24 mouse cellular contexts compared by ENCODE assay signal in the genomic region with DNA sequence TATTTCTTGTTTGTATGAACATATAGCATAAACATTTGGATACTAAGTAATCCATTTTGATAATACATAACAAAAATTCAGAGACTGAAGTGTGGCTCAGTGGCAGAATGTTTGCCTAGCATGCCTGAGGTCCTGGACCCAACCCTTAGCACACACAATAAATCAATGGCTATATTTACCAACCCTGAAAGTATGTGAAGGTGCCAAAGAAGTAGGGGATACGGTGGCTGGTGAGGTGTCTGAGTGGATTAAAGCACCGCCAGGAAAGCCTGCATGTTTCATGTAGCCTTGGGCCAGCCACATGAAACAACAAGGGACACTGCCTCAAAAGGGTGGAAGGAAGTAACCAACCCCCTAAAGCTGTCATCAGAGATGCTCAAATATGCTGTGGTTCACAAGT.
DNase-seq lines count a peak whose midpoint lies in the region; ATAC-seq and TF ChIP-seq lines count a peak whose summit lies in the region.
"Had no signal": no experiment of that assay in that cellular context is flagged by ENCODE, and none has a peak within 500 bp of the region (broad histone marks: within the 10 kb centered on the region; RNA-seq: fewer than 3 reads in every experiment).

No protein-coding gene starts in this region.

- H3K9ac ChIP-seq in intestine, embryonic 14.5 days (ENCODE audit: low read length), result no peak overlapping the region
- no peak overlapping the region for H3K9ac ChIP-seq in intestine, postnatal 0 days (ENCODE audit: low read depth, low read length)
- no peak overlapping the region for H3K9ac ChIP-seq in lung, embryonic 16.5 days (ENCODE audit: low read length)
- H3K9ac ChIP-seq in stomach, embryonic 16.5 days (ENCODE audit: low read length), result no peak overlapping the region
- H3K9ac ChIP-seq: forebrain, embryonic 13.5 days; forebrain, postnatal 0 days; hindbrain, embryonic 13.5 days had no signal

- H3K27ac ChIP-seq in intestine, embryonic 14.5 days (ENCODE audit: low read depth), result no peak overlapping the region
- no peak overlapping the region for H3K27ac ChIP-seq in intestine, postnatal 0 days (ENCODE audit: low read depth, low read length)
- no peak overlapping the region for H3K27ac ChIP-seq in lung, embryonic 16.5 days (ENCODE audit: low read length)
- no peak overlapping the region; the same call in 1 of the 2 replicates for H3K27ac ChIP-seq in stomach, embryonic 16.5 days (ENCODE audit: low read length)
- H3K27ac ChIP-seq: forebrain, embryonic 10.5 days; forebrain, embryonic 13.5 days; gastrocnemius, adult 2 months; hindbrain, embryonic 13.5 days had no signal

- no peak for TF ChIP-seq CTCF in intestine, postnatal 0 days (IDR thresholded peaks at IDR 0.05; ENCODE audit: low read depth)

- H3K36me3 ChIP-seq in intestine, embryonic 14.5 days (ENCODE audit: control insufficient read depth, insufficient read depth, low read length), result no peaks in the 10 kb centered on the region
- H3K36me3 ChIP-seq in intestine, postnatal 0 days (ENCODE audit: control insufficient read depth, insufficient read depth), result no peaks in the 10 kb centered on the region
- H3K36me3 ChIP-seq in lung, embryonic 16.5 days (ENCODE audit: control insufficient read depth, insufficient read depth, low read length), result no peaks in the 10 kb centered on the region
- no peaks in the 10 kb centered on the region for H3K36me3 ChIP-seq in stomach, embryonic 16.5 days (ENCODE audit: control insufficient read depth, insufficient read depth, low read length)
- H3K36me3 ChIP-seq: forebrain, embryonic 10.5 days; G1E; hindbrain, embryonic 13.5 days had no signal

- no peaks in the 10 kb centered on the region for H3K27me3 ChIP-seq in intestine, embryonic 14.5 days (replicated peaks; ENCODE audit: control insufficient read depth, insufficient read depth, low read length)
- H3K27me3 ChIP-seq in intestine, postnatal 0 days (replicated peaks; ENCODE audit: control insufficient read depth, insufficient read depth, low read length), result no peaks in the 10 kb centered on the region
- H3K27me3 ChIP-seq in lung, embryonic 16.5 days (ENCODE audit: control insufficient read depth, insufficient read depth, low read depth, low read length), result no peaks in the 10 kb centered on the region
- H3K27me3 ChIP-seq in stomach, embryonic 16.5 days (ENCODE audit: control insufficient read depth, insufficient read depth, low read length), result no peaks in the 10 kb centered on the region
- H3K27me3 ChIP-seq: CH12.LX; forebrain, embryonic 13.5 days; hindbrain, embryonic 13.5 days; Patski had no signal

- no peaks in the 10 kb centered on the region for H3K4me1 ChIP-seq in intestine, embryonic 14.5 days (replicated peaks; ENCODE audit: control insufficient read depth, insufficient read depth, low read length)
- H3K4me1 ChIP-seq in intestine, postnatal 0 days (replicated peaks; ENCODE audit: control insufficient read depth, insufficient read depth, low read length), result no peaks in the 10 kb centered on the region
- H3K4me1 ChIP-seq in lung, embryonic 16.5 days (replicated peaks; ENCODE audit: control insufficient read depth, insufficient read depth, low read length), result 0 out of 2 replicates have a peak, but pooled peaks cover 2% of the 10 kb centered on the region
- H3K4me1 ChIP-seq in stomach, embryonic 16.5 days (ENCODE audit: control insufficient read depth, insufficient read depth, low read length), result no peaks in the 10 kb centered on the region; the same call in 1 of the 2 replicates
- H3K4me1 ChIP-seq: forebrain, embryonic 10.5 days; forebrain, embryonic 13.5 days had no signal

- H3K9me3 ChIP-seq in intestine, embryonic 14.5 days (ENCODE audit: control insufficient read depth, low read length), result no peaks in the 10 kb centered on the region
- H3K9me3 ChIP-seq in intestine, postnatal 0 days (ENCODE audit: control insufficient read depth), result no peaks in the 10 kb centered on the region
- no peaks in the 10 kb centered on the region for H3K9me3 ChIP-seq in lung, embryonic 16.5 days (ENCODE audit: control insufficient read depth, low read length)
- no peaks in the 10 kb centered on the region for H3K9me3 ChIP-seq in stomach, embryonic 16.5 days (replicated peaks; ENCODE audit: control insufficient read depth, low read length)
- H3K9me3 ChIP-seq: forebrain, embryonic 10.5 days; forebrain, embryonic 13.5 days; G1E; hindbrain, embryonic 13.5 days had no signal

- no peak overlapping the region for H3K4me2 ChIP-seq in intestine, embryonic 14.5 days (ENCODE audit: low read length)
- no peak overlapping the region for H3K4me2 ChIP-seq in intestine, postnatal 0 days (replicated peaks; ENCODE audit: low read depth)
- H3K4me2 ChIP-seq in lung, embryonic 16.5 days (ENCODE audit: low read depth, low read length), result no peak overlapping the region
- no peak overlapping the region for H3K4me2 ChIP-seq in stomach, embryonic 16.5 days (ENCODE audit: low read depth, low read length)
- H3K4me2 ChIP-seq: forebrain, embryonic 13.5 days; heart, embryonic 11.5 days; hindbrain, embryonic 13.5 days had no signal

- ATAC-seq in intestine, embryonic 14.5 days (replicated peaks; ENCODE audit: low FRiP score, low TSS enrichment, low read depth), result peak; percentile 64
- ATAC-seq in intestine, postnatal 0 days, result no peak
- 0 out of 2 replicates have a peak, but pooled peaks have one; percentile 54 for ATAC-seq in lung, embryonic 16.5 days (ENCODE audit: low read depth)
- peak; percentile 91 for ATAC-seq in stomach, embryonic 16.5 days (ENCODE audit: insufficient read depth, low FRiP score)
- ATAC-seq: forebrain, embryonic 13.5 days; forebrain, postnatal 0 days; Patski had no signal

- no peak overlapping the region for H3K4me3 ChIP-seq in intestine, embryonic 14.5 days (ENCODE audit: low read depth, low read length)
- H3K4me3 ChIP-seq in intestine, postnatal 0 days (ENCODE audit: low read depth, low read length), result no peak overlapping the region
- no peak overlapping the region for H3K4me3 ChIP-seq in lung, embryonic 16.5 days (ENCODE audit: low read length)
- H3K4me3 ChIP-seq in stomach, embryonic 16.5 days (replicated peaks; ENCODE audit: low read length), result no peak overlapping the region
- H3K4me3 ChIP-seq: forebrain, embryonic 10.5 days; forebrain, embryonic 13.5 days; gastrocnemius, adult 2 months; hindbrain, embryonic 13.5 days had no signal

- DNase-seq in intestine, embryonic 14.5 days (ENCODE audit: low spot score), result peak; percentile 52
- DNase-seq in lung, postnatal 36 days, result no peak
- DNase-seq in large intestine, adult 2 months (ENCODE audit: low read depth, low spot score), result peak; percentile 6
- no peak for DNase-seq in ovary, postnatal 36 days (ENCODE audit: low spot score)
- no peak for DNase-seq in layer of hippocampus, postnatal 10 days (ENCODE audit: low spot score in 2 of 2)
- DNase-seq: adrenal gland, postnatal 10 days; adrenal gland, postnatal 36 days; cerebellum, adult 18-20 months; cerebellum, adult 9-10 months; cerebellum, postnatal 14 days; forebrain, postnatal 0 days; gastrocnemius, adult 2 months; gastrocnemius, postnatal 14 days; heart, adult 11 months had no signal

- 69% methylated on average over 2 of the region's 2 CpGs for WGBS in intestine, embryonic 14.5 days
- 50% methylated on average over 2 of the region's 2 CpGs for WGBS in intestine, postnatal 0 days
- 49% methylated on average over 2 of the region's 2 CpGs for WGBS in lung, embryonic 16.5 days
- WGBS in large intestine, adult 2 months, result 26% methylated on average over 2 of the region's 2 CpGs
- 61% methylated on average over 2 of the region's 2 CpGs for WGBS in stomach, embryonic 16.5 days

Comparison
In these comparisons a context has a peak if more than half of its experiments do, and no peak if none do; other contexts are left out.
1. DNase-seq: peak in intestine, embryonic 14.5 days (single experiment) and large intestine, adult 2 months (single experiment); none in lung, postnatal 36 days (single experiment), ovary, postnatal 36 days (single experiment) and layer of hippocampus, postnatal 10 days (0 of 2).